Mouse (Mus musculus) B cell, adult 2 months (primary cell): ENCODE results near the gene Ap5z1.

Experiments used
- DNase-seq, 2 experiments: peaks; one replicate each; pipeline ENCODE4 v3.0.0; 2022

Ap5z1 gene

DNA sequence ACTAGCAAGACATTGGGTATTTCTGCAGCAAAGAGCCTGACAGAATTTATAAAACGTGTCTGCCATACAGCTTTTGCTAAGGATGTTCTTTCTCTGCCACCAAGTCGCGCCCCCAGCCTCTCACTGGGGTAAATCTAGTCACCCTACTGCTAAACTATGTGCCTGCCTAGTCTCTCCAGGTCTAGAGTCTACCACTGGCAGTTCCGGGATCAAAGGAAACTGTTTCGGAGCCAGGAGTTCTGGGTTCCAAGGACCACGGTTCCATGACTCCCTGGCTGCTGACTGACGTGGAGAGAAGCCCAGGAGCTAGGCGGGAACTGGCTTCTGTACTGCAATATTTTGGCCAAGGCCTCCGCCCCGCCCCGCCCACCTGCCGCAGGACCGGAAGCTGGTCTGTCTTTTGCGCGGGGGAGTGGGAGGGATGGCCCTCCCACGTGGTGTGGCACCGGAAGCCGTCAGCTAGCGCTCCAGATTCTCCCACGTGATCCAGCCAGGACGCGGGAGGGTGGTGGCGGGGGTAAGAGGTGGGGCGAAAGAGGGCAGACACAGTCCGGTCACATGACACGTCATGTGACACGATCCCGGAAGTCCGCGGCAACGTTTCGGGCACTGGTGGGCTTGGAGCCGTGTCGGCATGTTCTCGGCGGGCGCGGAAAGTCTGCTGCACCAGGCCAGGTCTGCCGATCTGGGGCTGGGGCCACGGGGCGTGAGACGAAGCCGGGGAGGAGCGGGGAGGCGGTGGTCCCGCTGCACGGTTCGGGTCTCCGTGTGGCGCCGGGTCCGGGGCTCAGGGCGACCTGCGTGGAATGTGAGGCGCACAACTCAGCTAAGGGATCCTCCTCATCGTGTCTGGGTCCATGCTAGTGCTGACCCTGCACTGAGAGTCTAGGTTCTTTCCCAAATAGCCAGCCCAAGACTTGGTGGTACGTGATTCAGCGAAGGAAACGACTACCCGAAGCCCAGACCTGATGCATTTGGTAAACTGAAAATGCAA is at the start of gene Ap5z1:
Ap5z1 (plus strand) TSS at position 484 of the 994 bp plus-strand sequence.
- peak; percentile 92 to 94 for DNase-seq

DNA sequence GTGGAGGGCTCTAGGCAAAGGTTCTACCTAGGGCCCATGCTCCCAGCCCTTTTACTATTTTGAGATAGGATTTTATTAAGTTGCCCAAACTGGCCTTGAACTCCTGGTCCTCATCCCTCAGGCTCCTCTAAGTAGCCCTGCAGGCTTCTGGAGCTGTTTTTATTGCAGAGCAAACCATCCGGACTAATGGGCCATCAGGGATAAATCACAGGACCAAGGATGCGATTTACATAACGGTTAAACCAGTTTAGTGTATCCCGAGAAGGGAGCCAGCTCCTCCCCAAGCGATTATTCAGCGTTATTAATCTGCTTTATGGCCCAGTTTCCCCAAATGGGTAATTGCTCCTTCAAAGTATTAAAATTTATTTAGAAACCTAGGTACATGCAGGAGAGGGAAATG is 48.3 kb upstream of the Ap5z1 start:
- DNase-seq = no peak

DNA sequence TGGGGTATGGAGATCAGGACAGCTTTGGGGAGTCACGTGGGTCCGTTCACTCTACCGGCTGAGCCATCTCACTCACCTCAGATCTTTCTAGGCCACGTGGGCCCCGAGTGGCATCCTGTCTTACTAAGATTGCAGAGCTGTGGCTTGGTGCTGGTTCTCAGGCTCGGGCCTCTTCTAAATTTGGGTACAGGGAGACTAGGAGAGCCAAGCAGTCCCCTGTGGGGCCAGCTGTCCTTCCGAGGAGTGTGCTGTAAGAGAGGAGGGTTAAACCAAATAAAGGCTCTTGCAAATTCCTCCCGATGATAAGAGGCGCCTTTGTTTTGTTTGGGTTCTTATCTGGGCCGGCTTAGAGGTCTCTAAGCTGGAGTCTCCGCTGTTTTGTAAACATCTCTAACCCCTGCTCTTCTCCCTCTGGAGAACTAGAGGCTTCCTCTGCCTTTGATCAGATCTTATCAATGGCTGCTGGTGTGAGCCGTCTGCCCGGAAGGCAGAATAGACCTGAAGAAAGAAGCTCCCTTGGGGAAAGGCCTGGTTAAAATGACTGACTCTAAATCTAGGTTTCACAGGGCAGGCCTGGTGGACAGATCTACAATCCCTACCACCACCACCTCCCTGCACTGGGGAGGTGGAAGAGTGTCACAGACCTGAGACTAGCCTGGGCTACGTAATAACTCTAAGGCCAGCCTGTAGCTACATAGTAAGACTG is 47.5 kb upstream of the Ap5z1 start:
- peak; percentile 48 to 53 for DNase-seq

DNA sequence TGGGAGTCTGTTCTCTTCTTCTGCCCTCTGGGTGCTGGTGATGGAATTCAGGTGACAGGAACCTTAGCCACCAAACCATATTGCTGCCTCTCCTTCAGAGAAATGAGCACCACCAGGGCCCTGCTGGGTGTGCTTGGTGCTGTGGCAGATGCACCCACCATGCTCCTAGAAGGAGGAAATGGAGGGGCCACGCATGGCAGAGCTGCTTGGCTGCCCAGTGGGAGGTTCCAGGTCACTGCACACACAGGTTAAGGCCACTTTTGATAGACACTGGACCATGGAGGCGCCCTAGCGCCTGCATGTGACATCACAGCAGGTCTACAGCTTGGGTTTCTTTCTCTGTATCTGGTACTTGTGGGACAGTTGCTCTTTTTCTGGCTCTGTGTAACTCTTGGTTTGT is 46.6 kb upstream of the Ap5z1 start:
- peak; percentile 44 to 51 for DNase-seq

DNA sequence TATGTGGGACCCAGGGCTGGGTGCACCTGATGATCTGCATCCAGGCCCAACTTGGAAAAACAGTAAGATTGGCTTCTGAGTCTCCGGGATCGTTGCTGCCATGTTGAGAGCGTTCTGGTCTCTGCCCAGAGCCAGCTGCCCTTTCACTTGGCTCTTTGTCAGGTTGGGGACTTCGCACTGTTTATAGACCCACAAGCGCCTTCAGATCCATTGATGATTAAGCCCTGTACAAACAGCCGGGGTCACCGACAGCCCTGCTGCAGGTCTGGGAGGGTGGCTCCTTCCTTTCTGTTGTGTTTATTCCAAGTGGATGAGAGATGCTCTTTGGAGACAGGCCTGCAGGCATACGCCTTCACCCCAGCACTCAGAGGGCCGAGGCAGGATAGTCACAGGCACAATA is 45.9 kb upstream of the Ap5z1 start:
- DNase-seq = no peak

DNA sequence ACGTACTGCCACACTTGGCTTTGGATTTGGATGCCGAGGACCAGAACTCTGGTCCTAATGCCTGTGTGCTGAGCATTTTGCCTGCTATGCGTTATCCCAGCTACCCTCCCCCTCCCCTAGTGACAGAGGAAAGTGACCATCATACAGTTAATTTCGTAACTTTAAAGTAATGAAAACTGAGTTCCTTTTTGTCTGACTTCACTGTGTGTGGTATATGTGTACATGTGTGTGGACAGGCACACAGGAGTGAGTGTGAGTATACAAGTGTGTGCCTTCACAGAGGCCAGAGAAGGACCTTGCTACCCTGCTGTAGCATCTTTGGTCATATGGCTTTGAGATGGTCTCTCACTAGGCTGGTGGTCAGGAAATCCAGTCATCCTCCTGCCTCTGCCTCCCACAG is 45.3 kb upstream of the Ap5z1 start:
- DNase-seq = no peak

DNA sequence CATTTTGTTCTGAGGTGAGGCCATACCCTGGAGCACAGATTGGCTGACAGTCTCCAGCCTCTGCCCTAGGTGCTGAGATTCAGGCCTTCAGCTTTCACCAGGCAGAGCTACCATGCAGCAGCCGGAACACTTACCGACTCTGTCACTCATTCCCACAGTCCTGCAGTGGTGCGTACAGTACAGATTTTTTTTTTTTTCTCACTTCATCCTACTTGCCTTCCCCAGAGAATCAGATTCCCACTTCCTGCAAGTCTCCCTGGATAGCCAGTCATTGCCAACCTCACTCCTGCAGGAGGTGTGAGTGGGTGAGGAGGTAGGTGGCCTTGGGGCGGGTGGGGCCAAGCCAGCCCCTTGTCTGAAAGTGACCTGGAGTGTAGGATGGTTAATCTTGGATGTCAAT is 43.4 kb upstream of the Ap5z1 start:
- DNase-seq = no peak

DNA sequence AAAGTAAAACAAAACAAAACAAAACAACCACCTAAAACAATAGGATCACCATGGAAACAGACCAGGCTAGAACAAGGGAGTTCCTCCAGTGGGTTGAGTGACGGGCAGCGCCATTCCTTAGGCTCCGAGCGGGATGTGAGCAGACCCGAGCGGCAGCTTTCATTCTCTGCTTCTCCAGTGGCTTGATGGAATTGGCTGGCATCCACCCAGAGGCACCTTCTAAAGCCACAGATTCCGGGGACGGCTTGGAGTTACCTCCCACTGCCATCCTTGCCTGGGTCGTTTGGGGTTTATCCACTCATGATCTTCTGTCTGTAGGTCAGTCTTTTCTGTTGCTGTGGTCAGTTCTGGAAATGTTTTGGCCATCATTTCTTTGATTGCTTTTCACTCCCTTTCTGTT is 42.8 kb upstream of the Ap5z1 start:
- no peak for DNase-seq

DNA sequence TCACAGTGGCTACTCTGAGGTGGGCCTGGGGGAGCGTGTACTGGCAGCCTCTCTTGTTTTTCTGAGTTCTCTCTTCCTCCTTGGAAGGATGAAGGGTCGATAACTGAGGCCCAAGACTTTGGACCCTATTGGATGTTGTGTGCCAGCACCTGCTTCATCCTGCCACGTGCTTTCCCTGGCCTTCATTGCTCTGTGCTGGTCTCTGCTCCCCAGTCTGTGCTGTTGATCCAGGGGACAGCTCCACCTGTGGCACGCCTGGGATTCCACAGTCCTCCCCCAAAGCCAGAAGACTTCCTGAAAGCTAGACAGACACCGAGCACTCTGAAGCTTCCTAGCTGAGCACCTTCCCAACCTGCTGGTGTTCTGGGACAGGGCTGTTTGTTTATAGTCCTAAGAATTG is 41.9 kb upstream of the Ap5z1 start:
- no peak for DNase-seq

DNA sequence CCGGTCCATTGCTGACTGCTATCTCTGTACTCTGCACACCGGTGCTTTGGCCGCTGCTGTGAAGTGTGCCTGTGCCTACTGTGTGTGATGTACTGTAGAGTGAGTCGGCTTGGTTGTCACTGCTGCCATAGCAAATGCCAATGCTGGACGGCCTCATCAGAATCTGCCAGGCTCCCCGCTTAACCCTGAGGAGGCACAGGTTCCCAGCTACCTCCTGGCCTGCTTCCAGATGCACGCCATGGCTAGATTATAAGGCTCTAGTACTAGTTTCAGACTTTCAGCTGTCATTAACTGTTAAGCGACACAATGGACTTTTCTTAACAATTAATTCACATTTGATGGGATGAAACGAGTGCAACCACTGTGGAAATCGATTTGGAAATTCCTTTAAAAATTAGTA is 40.6 kb upstream of the Ap5z1 start:
- no peak for DNase-seq

DNA sequence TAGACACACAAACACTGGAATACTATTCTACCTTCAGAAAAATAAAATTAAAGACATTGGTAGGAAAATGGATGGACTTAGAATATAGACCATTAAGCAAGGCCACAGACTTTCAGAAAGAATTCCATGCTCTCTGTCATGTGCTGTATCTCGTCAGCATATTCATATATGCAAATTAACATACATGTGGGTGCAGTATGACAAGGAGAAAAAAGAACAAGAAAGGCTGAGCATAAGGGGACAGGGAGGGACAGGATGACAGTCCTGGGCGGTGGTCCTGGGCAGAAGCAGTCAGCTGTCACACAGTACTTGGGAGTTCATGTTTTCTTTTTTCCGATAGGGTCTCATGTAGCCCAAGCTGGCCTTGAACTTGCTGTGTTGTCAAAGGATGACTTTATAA is 40.0 kb upstream of the Ap5z1 start:
- no peak for DNase-seq

DNA sequence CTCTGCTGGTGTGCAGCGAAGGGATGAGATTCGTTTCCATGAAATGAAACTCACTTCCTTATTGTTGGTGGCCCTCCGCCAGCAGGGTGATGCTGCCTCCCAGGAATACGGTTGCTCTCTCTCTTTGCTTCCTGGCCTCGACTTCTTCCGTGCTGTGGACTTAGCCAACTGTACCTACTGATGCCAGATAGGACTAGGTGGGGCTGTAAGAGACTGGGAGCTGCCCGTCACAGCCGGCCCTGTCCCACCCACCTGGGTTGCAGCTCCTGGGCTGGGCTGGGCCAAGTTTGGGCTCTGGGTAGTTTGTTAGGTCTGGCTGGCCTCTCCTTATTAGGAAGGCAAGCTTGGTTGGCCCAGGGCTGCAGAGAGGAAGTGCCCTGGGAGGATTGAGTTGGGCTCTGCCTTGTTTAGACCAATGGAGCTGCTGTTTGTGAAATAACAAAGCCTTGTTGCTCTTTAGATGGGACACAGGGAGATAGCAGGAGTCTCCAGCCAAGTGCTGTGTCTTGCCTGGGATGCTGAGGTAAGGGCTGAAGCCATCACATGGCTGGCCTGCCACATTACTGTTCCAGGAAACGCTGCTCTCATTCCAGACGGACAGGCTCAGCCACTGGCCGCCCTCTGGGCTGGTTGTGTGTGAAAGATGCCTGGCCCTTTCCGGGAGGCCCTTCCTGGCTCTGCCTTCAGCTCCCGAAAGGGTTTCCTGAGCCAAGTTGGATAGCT is 39.0 kb upstream of the Ap5z1 start:
- DNase-seq = no peak

DNA sequence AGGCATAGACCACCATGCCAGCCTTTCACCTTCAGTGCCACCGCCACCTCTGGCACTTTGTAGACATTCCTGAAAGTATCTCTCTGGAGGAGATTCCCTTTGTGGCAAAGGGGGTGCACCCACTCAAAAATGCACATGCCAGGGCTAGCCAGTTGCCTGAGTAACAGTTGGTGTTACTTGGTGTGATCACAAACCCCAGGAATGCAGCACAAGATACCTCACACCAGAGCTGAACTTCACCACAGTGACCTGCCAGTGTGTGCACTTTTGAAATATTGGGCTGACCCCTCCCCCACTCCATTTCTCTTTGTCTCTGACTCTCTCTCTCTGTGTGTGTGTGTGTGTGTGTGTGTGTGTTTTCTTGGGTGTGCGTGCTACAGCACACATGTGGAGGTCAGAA is 37.3 kb upstream of the Ap5z1 start:
- DNase-seq = no peak

DNA sequence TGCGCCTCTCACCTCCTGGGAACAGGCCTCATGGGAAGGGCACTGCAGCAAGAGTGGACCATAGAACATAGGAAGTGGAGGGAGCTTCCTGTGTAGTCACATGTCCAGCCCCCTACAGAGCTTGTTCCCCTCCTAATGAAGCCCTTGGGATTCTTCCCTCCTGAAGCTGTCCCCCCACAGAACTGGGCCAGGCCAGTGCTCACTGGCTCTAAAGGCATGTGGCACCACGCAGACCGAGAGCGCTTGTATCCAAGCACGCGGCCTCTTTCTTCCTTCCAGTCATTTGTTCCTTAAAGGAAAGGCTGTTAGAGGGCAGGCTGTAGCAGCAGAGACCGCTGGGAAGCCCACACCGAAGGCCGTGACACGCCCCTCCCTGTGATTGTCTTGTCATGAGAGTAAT is 35.9 kb upstream of the Ap5z1 start:
- DNase-seq = no peak

DNA sequence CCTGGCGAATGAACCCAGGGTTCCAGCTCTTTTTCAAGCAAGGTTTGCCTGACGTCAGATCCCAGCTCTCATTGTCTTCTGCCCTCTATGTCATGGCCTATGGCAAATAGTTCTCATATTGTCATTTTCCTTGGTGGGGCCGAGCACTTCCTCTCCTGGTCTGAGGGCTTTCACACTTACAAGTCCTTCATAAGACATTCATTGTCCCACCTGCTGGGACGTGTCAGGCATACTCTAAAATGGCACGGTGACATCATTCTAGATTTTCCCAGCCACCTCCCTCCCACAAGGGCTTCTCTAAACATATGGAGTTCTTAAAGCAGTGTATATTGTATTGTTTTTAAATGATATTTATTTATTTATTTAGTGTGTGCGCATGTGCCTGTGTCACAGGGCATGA is 35.1 kb upstream of the Ap5z1 start:
- DNase-seq = no peak

DNA sequence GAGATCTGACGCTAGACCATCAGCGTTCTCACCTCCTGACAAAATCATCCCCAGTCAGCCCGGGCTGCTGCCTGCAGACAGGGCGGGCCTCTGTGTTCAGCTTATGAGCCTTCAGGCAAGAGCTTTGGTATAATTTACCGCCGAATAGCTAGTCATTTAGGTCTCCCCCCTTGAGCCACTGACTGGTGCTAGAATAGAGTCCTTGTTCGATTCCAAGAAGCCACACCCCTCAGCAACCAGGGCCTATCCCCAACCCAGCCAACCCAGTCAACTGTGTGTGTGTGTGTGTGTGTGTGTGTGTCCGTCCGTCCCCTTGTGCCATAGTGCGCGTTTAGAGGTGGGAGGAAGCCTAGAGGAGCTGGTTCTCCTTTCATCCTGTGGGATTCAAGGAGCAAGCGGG is 32.7 kb upstream of the Ap5z1 start:
- DNase-seq = no peak

DNA sequence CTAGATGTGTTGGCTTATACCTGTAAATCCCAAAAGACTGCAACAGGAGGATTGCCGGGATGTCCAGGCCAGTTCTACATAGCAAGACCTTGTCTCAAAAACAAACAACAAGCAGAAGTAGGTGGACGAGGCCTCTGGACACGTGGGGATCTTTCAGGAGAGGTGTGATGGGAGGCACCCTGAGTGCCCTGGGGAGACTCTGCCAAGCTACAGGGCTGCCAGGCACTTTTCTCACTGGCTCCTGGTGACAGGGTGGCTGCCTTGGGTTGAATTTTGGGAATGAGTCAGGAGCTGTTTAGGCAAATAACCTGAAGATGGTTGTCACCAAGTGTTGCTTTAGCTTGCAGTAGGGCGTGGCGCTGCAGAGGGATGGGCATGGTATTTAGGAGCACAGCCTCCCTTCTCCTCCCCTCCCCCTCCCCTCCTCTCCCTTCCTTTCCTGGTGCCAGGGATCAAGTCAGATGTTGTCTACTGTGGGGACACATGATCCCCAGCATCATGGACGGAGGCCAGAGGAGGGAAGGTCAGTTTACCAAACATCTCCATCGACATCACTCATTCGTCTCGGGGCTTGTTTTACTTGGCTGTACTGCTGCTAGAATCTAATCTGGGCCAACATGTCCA is 31.8 kb upstream of the Ap5z1 start:
- DNase-seq = no peak

DNA sequence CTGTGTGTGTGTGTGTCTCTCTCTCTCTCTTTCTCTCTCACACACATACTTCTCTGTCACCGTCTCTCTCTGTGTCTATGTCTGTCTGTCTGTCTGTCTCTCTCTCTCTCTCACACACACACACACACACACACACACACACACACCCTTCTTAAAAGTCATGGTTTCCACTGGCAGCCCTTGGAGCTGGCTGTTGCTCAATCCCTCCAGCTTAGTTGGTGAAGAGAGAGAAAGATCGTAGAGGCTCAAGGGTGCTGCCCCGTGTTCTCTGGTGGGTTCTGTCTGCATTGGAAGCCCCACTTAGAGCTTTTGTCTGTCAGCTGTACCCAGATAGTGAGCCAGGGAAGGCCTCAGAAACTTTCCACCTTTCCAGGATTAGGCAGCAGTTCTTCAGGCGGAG is 31.0 kb upstream of the Ap5z1 start:
- DNase-seq = no peak

DNA sequence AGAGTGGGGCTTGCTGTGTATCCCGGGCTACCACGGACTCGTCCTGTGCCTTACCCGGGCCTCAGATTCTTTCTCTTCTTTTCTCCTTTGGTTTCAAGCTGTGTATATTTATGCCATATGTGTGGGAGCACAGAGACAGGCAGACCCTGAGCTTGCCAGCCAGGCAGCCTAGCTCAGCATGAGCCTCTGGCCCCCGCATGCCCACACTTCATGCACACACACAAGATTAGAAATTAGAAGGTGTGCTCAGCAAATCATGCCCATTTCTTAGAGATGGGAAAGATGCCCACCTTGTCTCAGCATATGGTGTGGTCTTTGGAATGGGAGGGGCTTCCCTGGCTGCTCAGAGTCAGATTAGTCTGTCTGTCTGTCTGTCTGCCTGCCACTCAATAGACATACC is 29.7 kb upstream of the Ap5z1 start:
- no peak for DNase-seq

DNA sequence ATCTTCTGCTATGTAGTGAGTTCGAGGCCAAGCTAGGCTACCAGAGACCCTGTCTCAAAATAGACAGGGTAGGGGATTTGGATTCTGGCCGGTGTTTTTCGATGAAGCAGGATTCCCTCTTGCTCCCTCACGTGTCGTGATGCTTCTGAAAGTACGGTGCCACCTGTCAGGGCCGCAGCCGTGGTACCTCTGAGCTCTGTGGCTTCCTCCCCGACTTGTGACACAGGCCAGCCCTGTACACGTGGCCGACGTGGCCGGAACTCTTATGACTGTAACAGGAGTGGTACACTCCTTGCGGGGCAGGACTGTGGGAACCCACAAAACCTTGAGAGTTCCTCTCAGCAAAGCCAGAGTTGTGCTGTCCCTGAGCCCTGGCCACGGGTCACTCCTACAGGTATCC is 28.0 kb upstream of the Ap5z1 start:
- DNase-seq = no peak

DNA sequence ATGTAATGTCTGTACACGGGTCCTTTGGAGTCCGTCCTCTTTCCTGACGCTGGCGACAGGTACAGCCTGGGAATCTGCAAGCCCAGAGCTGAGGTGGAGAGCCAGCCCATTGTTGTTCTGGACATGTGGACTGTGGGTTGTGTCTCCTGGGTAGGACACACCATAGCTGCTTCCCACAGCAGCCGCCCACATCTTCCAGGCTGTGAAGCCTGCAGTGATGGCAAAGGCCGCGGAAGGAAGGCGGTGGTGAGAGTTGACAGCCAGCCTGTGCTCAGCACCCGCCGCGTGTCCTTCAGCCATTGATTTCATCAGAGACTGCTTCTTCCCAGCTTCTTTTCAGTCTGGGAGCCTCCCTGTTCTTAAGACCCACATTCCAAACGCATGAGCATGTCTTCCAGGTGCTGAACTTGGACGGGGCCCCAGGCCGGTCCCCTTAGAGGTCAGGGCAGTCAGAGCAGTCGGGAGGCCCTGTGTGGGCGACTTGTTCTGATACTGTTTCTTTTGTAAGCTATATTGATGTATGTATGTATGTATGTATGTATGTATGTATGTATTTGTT is 25.3 kb upstream of the Ap5z1 start:
- no peak for DNase-seq

DNA sequence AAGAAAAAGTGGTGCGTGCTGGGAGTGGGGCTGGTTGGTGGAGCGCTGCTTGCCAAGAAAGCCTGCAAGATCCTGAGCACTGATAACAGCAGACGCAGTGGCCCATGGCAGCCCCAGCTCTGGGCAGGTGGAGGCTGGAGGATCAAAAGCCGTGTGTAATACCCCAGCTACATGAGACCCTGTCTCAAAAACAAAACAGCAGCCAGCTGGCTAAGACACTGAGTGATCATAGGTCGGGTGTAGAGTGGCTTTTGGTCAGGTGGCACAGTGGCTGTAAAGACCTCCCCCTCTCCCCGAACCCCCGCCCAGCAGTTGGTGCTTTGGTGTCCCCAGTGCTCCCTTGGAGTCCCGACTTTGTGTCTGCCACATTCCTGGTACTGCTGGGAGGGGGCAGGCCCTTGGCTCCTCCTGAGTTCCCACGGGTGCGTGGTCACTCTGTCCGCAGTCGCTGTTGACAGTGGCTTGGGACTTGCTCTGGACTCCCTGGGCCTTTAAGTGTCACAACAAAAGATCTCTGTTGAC is 23.8 kb upstream of the Ap5z1 start:
- peak in 1 of 2 experiments; percentile 17 for DNase-seq
